Mouse (Mus musculus) hindbrain, embryonic 14.5 days (tissue): ENCODE data around the gene Gm17364. TPM values are rescaled to one million over a fixed set of nuclear protein-coding genes. Genes with fewer than 3 reads are reported as not detected.
A peak's percentile ranks its signal among the peaks of the same experiment; 100 is the strongest.

ENCODE experiments used
- ATAC-seq: fragments of 200-750 bp; cut with Nextera tagmentation; 2 replicates; pipeline ENCODE4 v1.8.0; 2017; ENCODE audit warnings: moderate number of reproducible peaks, mild to moderate bottlenecking, moderate TSS enrichment, moderate library complexity; ENCODE audit not compliant: low FRiP score
- DNase-seq: peaks from one replicate; pipeline ENCODE4 v3.0.0-alpha.2; 2015; ENCODE audit warnings: low spot score
- H3K27ac ChIP-seq: fragments of 300-500 bp; sonication (generic); 2 replicates; pipeline ENCODE4 v1.5.1; 2014; ENCODE audit warnings: mild to moderate bottlenecking, moderate library complexity
- H3K27me3 ChIP-seq: fragments of 300-500 bp; sonication (generic); 2 replicates; pipeline ENCODE4 v1.6.1; 2014; ENCODE audit warnings: mild to moderate bottlenecking, low read length, mixed read lengths; ENCODE audit not compliant: control insufficient read depth, insufficient read depth
- H3K36me3 ChIP-seq: fragments of 300-500 bp; sonication (generic); replicated peaks from 2 replicates; pipeline ENCODE4 v1.6.1; 2014; ENCODE audit not compliant: control insufficient read depth, insufficient read depth
- H3K4me1 ChIP-seq: fragments of 300-500 bp; sonication (generic); replicated peaks from 2 replicates; pipeline ENCODE4 v1.6.1; 2014; ENCODE audit warnings: antibody characterized with exemption, low read length, mixed read lengths; ENCODE audit not compliant: control insufficient read depth, insufficient read depth
- H3K4me2 ChIP-seq: fragments of 300-500 bp; sonication (generic); replicated peaks from 2 replicates; pipeline ENCODE4 v1.6.1; 2014; ENCODE audit warnings: mild to moderate bottlenecking, moderate library complexity
- H3K4me3 ChIP-seq: fragments of 300-500 bp; sonication (generic); replicated peaks from 2 replicates; pipeline ENCODE4 v1.5.1; 2014; ENCODE audit warnings: mild to moderate bottlenecking, low read length
- H3K9ac ChIP-seq: fragments of 300-500 bp; sonication (generic); 2 replicates; pipeline ENCODE4 v1.6.1; 2014
- H3K9me3 ChIP-seq: fragments of 300-500 bp; sonication (generic); 2 replicates; pipeline ENCODE4 v1.6.1; 2016; ENCODE audit warnings: low read length; ENCODE audit not compliant: control insufficient read depth
- WGBS: fragments of 180-500 bp; shearing (Covaris S2); extraction: QIAGEN DNeasy Blood & Tissue Kit; methylation state at CpG from one replicate; pipeline ENCODE4 v1.1.7; 2014; 5-methylcytosine and 5-hydroxymethylcytosine counted together
- polyA plus RNA-seq: library from polyadenylated mRNA; unstranded; fragments of >200 nt; fragmentation: Nextera tagmentation; extraction: Ambion mirVana; gene quantifications from 2 replicates; pipeline ENCODE4 v1.2.1, GENCODE M21; 2014

The Gm17364 gene
- not detected in 2 replicates for polyA plus RNA-seq

DNA sequence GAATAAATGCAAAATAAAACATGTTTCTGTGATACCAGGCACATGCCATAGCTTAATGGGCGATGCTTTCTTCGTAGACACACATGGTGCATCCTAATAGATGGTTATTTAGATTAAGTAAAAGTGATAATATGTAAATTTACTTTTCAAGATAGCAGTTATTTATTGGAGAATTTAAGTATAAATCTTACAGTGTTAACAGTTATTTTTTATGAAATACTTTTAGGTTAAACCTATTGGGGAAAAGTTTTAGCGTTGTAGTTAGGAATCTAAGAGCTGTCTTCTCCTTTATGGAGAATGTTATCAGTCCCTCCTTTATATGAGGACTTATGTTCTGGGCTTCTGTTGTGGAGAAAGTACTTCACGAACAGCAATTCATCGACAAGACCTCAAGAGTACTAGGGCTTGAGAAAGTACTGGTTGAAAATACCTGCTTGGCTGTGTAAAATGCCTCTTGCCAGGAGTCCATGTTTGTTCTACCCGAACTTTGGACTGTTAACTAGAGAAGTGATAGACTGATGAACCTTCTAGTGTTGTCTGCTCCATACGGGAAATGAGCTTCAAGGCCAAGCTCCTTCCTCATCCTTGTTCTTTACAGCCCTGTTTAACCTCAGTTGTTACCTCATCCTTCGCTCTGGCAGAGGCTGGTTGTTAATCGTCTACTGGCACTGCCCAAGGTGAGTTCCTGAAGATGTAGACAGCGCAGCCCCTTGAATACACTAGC is at the start of gene Gm17364:
Gene Gm17364 (minus strand): TSS at position 51 of the 724 bp plus-strand sequence.
- Histone ChIP-seq H3K9ac (no peak within 1 kb of the TSS), H3K4me3 (no peak within 1 kb of the TSS), H3K27ac (no peak within 1 kb of the TSS), H3K9me3 (no peaks in the 10 kb centered on the region), H3K4me2 (no peak within 1 kb of the TSS), H3K4me1 (no peaks in the 10 kb centered on the region), H3K27me3 (no peaks in the 10 kb centered on the region), H3K36me3 (peaks cover 7% of the 10 kb centered on the region; the same call in 1 of the 2 replicates)
- 94% methylated on average over 10 of the region's 10 CpGs for WGBS
- ATAC-seq (no peak), DNase-seq (no peak)

DNA sequence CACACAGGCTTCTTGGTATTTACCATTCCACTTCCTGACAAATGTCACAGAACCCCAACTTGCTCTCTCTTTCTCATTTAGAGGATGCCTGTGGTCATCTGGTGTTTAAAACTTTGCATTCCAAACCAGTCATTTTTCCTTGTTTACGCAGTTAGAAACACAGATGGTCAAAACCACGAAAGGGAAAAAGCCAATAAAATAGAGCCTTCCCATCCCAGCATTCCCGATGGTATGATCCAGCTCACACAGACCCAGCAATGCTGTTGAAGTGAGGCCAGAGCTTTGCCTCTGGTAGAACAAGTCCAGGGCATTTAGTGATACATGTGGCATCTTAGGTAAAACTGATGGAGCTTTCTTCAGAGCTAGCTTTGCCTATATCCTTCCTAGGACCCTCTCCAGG is 47.7 kb upstream of the Gm17364 start:
- no peak overlapping the region for H3K9ac ChIP-seq
- H3K27ac ChIP-seq = peak overlapping the region; percentile 58; the same call in 1 of the 2 replicates
- ATAC-seq (no peak), DNase-seq (no peak)
- H3K27me3 ChIP-seq = no peaks in the 10 kb centered on the region
- H3K36me3 ChIP-seq = peaks cover 9% of the 10 kb centered on the region
- no peaks in the 10 kb centered on the region for H3K9me3 ChIP-seq
- WGBS = 85% methylated on average over 3 of the region's 3 CpGs
- no peak overlapping the region for H3K4me2 ChIP-seq
- H3K4me3 ChIP-seq = no peak overlapping the region
- H3K4me1 ChIP-seq = 0 out of 2 replicates have a peak, but pooled peaks cover 3% of the 10 kb centered on the region

DNA sequence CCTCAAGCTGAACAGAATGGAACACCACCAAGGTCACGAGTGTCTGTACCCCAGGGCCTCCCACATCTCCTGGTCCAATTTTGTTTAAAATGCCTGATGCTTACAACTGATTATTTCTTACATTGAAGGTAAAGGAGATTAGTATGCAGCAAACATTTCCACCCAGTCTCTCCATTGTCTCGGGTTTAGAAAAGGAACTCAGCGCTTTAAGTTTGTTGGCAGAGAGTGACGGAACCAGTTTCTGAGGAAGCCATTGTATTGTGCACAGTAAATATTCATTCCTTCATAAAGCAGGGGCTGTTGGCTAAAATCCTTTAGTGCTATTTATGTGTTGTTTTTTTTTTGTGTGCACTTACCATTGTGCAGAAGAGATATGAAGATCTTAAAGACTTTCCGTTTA is 47.0 kb upstream of the Gm17364 start:
- ATAC-seq (no peak), DNase-seq (no peak)
- H3K9me3 ChIP-seq = no peaks in the 10 kb centered on the region
- H3K4me3 ChIP-seq = no peak overlapping the region
- H3K27me3 ChIP-seq = no peaks in the 10 kb centered on the region
- H3K4me1 ChIP-seq = 0 out of 2 replicates have a peak, but pooled peaks cover 3% of the 10 kb centered on the region
- H3K27ac ChIP-seq = peak overlapping the region; percentile 58
- H3K4me2 ChIP-seq = no peak overlapping the region
- H3K9ac ChIP-seq = no peak overlapping the region
- peaks cover 14% of the 10 kb centered on the region for H3K36me3 ChIP-seq
- 47% methylated on average over 5 of the region's 5 CpGs for WGBS

DNA sequence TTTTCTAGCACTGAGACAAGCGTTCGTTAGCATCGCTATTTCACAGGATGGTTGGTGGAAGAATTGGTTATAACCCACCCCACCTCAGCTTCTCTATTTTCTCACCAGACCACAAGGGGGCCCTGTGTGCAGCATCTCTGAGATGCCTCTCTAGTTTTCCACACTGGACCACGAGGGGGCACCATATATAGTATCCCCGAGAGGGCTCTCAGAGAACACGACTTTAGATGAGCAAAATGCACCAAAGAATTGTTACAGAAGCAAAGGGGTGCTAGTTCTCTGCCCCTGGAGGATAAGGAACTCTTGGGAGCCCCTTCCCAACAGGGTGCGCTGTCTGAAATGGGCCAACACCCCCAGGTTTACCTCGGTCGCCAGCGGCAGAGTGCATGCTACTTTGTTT is 28.9 kb upstream of the Gm17364 start:
- no peaks in the 10 kb centered on the region for H3K4me1 ChIP-seq
- WGBS = 63% methylated on average over 10 of the region's 10 CpGs
- no peaks in the 10 kb centered on the region for H3K27me3 ChIP-seq
- no peak overlapping the region for H3K27ac ChIP-seq
- no peaks in the 10 kb centered on the region for H3K36me3 ChIP-seq
- DNase-seq (peak; percentile 62), ATAC-seq (no peak)
- H3K9ac ChIP-seq = no peak overlapping the region
- H3K4me2 ChIP-seq = no peak overlapping the region
- no peak overlapping the region for H3K4me3 ChIP-seq
- no peaks in the 10 kb centered on the region for H3K9me3 ChIP-seq

DNA sequence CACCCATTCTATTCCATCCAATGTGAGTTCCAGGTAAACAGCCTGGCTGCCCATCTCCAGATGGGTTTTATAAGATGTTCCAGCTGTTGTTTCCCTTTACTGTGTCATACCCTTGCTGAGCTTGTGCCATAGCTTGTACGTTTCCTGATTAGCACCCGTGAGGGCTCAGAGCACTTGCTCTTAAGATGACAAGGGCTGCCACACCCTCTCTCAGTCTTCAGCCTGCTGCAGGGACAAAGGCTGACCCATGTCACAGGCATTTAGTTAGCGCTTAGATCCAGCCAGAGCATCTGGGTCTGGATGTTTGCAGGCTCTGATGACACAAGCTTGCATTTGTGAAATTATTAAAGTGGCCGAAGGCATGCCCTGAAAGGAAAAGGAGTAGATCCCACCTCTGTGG is 26.3 kb upstream of the Gm17364 start:
- Histone ChIP-seq H3K27ac (no peak overlapping the region), H3K4me1 (no peaks in the 10 kb centered on the region), H3K36me3 (no peaks in the 10 kb centered on the region), H3K9me3 (no peaks in the 10 kb centered on the region), H3K4me3 (no peak overlapping the region), H3K27me3 (no peaks in the 10 kb centered on the region), H3K9ac (no peak overlapping the region), H3K4me2 (no peak overlapping the region)
- DNase-seq (no peak), ATAC-seq (no peak)
- 56% methylated on average over 4 of the region's 4 CpGs for WGBS

DNA sequence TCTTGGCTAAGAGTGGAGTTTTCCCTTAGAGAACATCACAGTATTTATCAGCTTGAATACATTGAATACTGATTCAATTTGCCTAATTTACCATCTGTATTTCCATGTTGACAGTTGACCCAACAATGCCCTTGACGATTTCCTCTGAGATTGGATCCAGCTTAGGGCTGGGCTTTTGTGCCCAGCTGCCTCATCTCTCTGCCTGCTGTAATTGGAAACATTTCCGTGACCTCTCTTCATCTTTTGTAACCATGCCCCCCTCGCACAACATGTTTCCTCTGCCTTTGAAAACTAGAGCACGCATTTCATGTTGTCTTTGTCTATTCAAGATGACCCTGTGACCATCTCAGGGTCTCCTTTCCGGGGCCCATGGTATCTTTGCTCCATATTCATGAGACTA is 25.2 kb upstream of the Gm17364 start:
- 13% methylated on average over 5 of the region's 5 CpGs for WGBS
- H3K9ac ChIP-seq = no peak overlapping the region
- H3K4me2 ChIP-seq = no peak overlapping the region
- no peaks in the 10 kb centered on the region for H3K9me3 ChIP-seq
- no peaks in the 10 kb centered on the region for H3K36me3 ChIP-seq
- DNase-seq (no peak), ATAC-seq (no peak)
- H3K27me3 ChIP-seq = no peaks in the 10 kb centered on the region
- no peak overlapping the region for H3K27ac ChIP-seq
- no peak overlapping the region for H3K4me3 ChIP-seq
- no peaks in the 10 kb centered on the region for H3K4me1 ChIP-seq

DNA sequence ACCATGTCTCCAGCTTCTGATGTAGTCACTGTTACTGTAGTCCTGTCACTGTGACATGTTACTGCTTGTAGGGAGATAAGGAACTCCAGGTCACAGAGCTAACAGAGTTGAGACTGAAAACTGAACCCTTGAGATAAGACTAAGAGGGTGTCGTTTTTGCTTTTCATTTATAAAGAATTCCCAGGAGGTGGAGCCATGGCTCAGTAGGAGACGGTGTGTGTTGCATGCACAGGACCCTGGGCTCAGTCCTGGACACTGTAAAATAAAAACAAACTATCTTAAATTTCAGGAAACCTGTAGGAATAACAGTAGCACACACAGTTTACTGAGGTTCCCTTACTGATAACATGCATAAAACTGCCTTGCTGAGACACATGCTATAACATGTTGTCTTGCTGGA is 24.8 kb upstream of the Gm17364 start:
- Histone ChIP-seq H3K36me3 (no peaks in the 10 kb centered on the region), H3K9ac (no peak overlapping the region), H3K9me3 (no peaks in the 10 kb centered on the region), H3K27ac (no peak overlapping the region), H3K4me3 (no peak overlapping the region), H3K4me1 (no peaks in the 10 kb centered on the region), H3K4me2 (no peak overlapping the region), H3K27me3 (no peaks in the 10 kb centered on the region)
- WGBS = 43% methylated on average over 2 of the region's 2 CpGs
- no peak for DNase-seq
- ATAC-seq = no peak

DNA sequence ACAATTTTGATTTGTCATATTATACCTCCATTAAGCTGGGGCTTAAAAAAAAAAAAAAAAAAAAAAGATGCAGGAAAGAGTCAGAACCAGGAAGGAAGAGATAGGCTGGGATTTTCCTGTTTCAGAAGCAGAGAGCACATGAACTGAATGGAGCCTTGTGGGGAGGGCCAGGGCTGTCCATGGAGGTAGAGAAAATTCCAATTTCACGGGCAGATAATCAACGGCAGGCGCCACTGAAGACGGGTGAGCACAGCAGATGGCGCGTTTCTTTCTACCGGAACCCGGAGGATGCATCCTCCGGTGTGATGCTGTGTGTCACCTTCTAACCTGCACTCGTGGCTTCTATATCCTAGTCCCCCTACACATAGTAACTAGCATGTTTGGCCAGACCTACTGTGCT is 22.6 kb upstream of the Gm17364 start:
- Histone ChIP-seq H3K27me3 (no peaks in the 10 kb centered on the region), H3K4me2 (peak overlapping the region; percentile 21; the same call in 1 of the 2 replicates), H3K4me3 (no peak overlapping the region), H3K9me3 (peaks cover under 1% of the 10 kb centered on the region; the same call in 1 of the 2 replicates), H3K27ac (no peak overlapping the region), H3K9ac (0 out of 2 replicates have a peak overlapping the region, but pooled peaks have one; percentile 1), H3K36me3 (no peaks in the 10 kb centered on the region), H3K4me1 (no peaks in the 10 kb centered on the region)
- no peak for ATAC-seq
- 34% methylated on average over 10 of the region's 10 CpGs for WGBS
- no peak for DNase-seq

DNA sequence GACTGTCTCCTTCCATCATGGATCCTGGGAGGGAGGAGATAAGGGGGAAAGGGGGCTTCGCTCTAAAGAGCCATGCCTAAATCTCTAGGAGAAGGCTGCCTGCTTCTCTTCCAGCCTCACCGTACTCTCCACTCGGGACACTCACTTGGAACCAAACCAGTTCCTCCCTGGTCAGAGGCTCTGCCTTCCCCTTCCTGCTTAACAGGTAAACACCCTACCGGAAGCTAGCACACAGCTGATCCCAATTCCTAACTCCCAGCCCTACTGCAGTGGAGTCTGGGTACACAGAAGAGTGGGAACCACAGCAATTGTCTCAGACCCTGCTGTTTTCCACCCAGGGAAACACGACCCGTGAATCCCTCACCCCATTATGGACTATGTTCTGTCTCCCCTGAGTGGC is 22.1 kb upstream of the Gm17364 start:
- Histone ChIP-seq H3K4me1 (no peaks in the 10 kb centered on the region), H3K4me2 (peak overlapping the region; percentile 21; the same call in 1 of the 2 replicates), H3K27me3 (no peaks in the 10 kb centered on the region), H3K4me3 (no peak overlapping the region), H3K9me3 (peaks cover 3% of the 10 kb centered on the region; the same call in 1 of the 2 replicates), H3K9ac (0 out of 2 replicates have a peak overlapping the region, but pooled peaks have one; percentile 1), H3K27ac (no peak overlapping the region), H3K36me3 (no peaks in the 10 kb centered on the region)
- ATAC-seq = no peak
- DNase-seq = no peak
- WGBS = 67% methylated on average over 6 of the region's 6 CpGs
